Mouse (Mus musculus) left cerebral cortex, postnatal 4 days (tissue): ENCODE results near the gene Zmat5. TPM values are rescaled to one million over a fixed set of nuclear protein-coding genes. Genes with fewer than 3 reads are reported as not detected.
A peak's percentile ranks its signal among the peaks of the same experiment; 100 is the strongest.

ENCODE experiments used
- DNase-seq: peaks from one replicate; pipeline ENCODE4 v3.0.0-alpha.2; 2022
- intact Hi-C: fragments of 180-260 bp; cut with DNase I; formaldehyde crosslinking; loops from one replicate; pipeline ENCODE4 v1.15.1; 2025
- total RNA-seq, 2 experiments: library from RNA; stranded (reverse); gene quantifications; 2 replicates each; pipeline ENCODE4 v1.2.3; 2021

Zmat5 gene
- 10 to 100 TPM; 24.9 to 31.3 TPM for total RNA-seq

DNA sequence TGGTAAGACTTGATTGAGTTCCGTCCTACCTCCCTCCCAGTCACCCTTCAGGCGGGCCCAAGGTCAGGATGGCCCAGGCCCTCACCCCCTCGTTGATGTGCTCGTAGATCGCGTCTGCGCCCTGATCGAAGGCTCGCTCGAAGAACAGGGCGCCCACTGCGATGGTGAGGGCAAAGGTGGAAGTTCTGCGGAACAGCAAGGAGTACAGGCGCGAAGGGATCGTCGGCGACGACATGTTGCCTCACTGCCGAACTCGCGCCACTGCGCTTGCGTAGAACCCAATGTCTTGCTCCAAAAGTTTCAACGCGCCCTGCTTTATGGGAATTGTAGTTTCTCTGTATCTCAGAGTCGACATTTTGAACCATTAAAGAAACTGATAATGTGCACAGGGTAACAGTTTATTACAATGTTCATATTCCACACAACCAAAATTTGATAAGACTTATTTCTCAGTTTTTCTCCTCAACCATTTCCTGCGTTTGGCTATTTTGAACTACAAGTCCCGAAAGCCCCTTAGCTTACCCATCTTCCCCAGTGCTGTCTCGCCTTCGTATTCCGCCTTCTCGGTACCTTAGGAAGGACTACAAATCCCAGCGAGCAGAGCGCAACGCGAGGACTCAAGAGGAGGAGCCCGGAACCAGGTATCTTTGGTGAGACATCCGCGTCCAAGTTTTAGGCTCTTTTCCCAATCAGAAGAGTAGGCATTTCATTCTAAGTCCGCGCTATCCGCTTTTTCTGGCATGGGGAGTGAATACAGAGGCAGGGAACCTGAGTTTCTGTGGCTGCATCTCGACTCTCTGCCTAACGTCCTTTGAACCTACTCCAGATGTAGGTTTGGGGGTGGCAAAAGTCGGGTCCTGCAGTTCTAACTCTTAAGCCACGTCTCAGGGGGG lies at the start of gene Zmat5, which contains the start of gene Uqcr10:
TSS of gene Zmat5 (plus strand) at position 607 of the 893 bp plus-strand sequence.
TSS of gene Uqcr10 (minus strand) at position 271 of the 893 bp plus-strand sequence.
- intact Hi-C loops: no loop called here
- DNase-seq: peak; percentile 94

DNA sequence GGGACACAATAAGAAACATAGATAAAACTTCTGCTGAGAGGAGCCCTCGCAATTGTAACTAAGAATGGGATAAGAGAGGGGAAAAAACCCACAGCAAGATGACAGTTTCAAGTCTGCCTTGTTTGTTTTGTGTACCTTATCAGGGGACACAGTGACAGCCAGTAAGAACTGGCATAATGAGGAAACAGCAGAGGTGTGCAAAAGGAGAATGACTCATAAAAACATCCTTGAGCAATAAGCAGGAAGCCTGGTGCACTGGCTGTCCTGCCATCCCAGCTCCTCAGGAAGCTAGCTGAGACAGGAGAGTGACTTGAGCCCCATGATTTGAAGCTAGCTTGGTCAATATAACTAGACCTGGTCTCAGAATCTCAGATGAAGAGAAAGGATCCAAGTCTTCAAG lies 44.7 kb upstream of the Zmat5 start:
- intact Hi-C loops: no loop called here
- DNase-seq: no peak

- intact Hi-C loops: no loop called here
- peak; percentile 52 for DNase-seq
These were observed 44.0 kb upstream of the Zmat5 start for GRCm38 (mm10) chr11:4660309-4661025.

- no peak for DNase-seq
- intact Hi-C loops: no loop called here
These were observed 43.2 kb upstream of the Zmat5 start for GRCm38 (mm10) chr11:4661324-4661723.

DNA sequence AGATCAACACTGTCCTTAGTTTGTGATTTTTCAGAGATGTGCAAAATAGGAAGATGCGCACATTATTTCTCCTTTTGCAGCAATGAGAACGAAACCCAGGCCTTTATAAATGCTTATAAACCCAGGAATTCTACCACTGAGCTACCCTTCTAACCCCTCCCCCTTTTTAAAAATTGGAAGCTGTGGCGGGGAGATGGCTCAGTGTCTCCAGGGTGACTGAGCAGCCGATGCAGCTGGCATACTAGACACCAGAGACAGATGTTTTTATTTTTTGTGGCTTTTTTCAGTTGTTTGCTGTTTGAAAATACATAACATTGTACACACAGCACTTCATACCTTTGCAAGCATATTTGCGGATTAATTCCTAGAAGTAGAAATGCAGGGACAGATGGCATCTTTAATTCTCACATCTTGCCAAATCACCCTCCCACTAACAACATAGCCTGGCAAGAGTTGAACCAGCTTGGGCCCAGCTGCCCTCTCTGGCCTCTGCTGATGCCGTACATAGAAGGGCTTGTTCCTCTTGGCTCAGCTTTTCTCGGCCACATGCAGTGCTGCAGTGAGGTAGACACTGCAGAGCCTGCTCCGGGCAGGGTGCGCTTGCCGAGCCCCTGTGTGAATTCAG lies 42.5 kb upstream of the Zmat5 start:
- intact Hi-C loops: no loop called here
- peak; percentile 83 for DNase-seq

GRCm38 (mm10) chr11:4662496-4662878 lies 42.0 kb upstream of the Zmat5 start:
- no peak for DNase-seq
- intact Hi-C loops: no loop called here

DNA sequence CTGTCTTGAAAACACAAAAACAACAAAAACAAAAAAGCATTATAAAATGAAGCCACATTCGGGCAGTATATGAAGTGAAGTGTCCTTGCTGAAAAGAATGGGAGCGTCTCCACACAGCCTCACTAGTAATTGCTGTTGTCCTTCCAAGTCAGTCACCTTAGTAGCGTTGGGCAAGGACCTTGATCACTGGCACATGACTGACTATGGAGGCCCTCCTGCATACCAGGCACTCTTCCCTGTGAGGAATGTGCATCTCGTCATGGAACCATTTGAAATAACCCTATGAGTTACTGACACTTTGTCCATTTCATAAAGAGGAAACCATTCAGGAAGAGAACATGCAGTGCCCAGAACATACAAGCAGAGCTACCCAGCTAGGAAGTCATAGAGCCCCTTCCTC lies 32.7 kb upstream of the Zmat5 start:
- intact Hi-C loops: no loop called here
- DNase-seq: no peak

- DNase-seq: peak; percentile 19
- intact Hi-C loops: no loop called here
These were observed 29.9 kb upstream of the Zmat5 start for GRCm38 (mm10) chr11:4674593-4674992.

- intact Hi-C loops: no loop called here
- DNase-seq: no peak
These were observed 29.3 kb upstream of the Zmat5 start for GRCm38 (mm10) chr11:4675126-4675562.

GRCm38 (mm10) chr11:4675693-4676092 lies 28.8 kb upstream of the Zmat5 start:
- DNase-seq: no peak
- intact Hi-C loops: no loop called here

DNA sequence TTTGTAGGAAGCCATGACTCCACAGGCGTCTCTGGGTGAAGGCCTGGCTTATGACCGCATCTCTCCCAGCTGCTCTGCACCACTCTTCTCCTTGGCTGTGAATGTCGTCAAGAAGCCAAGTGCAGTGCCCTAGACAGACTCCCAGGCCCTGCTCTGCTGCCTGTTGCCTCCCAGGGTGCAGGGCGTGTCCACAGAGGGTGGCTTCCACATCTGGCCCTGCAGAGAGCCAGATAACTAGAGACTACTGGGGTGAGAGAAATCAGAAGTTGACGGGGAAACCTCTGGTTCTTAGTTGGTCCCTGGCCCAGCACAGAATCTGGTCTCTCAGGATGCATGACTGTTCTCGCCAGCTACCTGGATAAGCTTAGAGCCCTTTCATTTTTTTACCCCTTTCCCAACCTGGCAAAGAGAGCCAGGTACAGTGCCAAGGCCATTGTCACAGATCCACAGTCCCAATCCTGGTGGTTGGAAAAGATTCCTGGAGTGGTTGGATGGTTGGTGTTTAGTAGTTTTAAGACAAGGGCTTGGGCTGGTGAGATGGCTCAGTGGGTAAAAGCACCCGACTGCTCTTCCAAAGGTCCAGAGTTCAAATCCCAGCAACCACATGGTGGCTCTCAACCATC lies 27.1 kb upstream of the Zmat5 start:
- intact Hi-C loops: no loop called here
- no peak for DNase-seq

- intact Hi-C loops: no loop called here
These were observed 25.6 kb upstream of the Zmat5 start for GRCm38 (mm10) chr11:4678700-4679440.

GRCm38 (mm10) chr11:4679441-4679832 lies 25.0 kb upstream of the Zmat5 start:
- intact Hi-C loops: no loop called here
- no peak for DNase-seq

More at GRCm38 (mm10) chr11:4678700-4679440, 25.6 kb upstream of the Zmat5 start:
- peak; percentile 75 for DNase-seq

DNA sequence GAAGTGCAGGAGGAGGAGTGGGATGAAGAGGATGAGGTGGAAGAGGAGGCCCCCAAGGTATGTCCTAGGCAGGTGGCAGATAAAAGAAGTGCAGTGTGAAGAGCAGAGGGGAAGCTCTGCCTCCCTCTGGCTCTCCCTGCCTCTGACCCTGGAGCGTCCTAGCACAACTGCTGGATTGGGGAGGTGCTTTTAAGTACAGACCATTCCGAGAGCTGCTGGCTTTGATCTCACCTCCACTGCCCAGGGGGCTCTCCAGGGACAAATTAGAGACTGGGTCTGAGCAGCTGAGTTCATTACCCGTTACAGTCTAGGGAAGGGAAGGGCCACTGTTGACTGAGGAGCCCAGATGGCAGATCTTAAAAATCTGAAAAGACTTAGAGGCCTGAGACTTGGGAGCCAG lies 24.4 kb upstream of the Zmat5 start:
- intact Hi-C loops: no loop called here
- DNase-seq: no peak

DNA sequence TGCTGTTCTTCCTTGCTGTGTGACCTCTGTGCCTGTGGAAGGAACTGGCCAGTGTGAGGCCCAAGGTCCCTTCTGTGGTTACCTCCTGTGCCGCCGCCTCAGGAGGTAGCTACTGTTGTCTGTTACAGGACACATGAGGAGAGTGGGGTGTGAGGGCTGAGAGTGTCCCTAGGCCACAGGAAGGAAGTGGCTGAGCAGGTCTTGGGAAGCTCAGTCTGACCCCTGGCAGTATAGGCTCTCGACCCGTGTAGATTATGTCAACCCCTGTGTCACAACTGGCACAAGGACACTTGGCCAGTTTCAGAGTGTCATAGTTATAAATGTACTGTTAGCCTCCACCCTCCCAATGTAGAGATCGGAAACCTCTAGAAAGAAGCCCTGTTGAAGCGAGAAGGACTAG lies 21.0 kb upstream of the Zmat5 start:
- intact Hi-C loops: no loop called here

DNA sequence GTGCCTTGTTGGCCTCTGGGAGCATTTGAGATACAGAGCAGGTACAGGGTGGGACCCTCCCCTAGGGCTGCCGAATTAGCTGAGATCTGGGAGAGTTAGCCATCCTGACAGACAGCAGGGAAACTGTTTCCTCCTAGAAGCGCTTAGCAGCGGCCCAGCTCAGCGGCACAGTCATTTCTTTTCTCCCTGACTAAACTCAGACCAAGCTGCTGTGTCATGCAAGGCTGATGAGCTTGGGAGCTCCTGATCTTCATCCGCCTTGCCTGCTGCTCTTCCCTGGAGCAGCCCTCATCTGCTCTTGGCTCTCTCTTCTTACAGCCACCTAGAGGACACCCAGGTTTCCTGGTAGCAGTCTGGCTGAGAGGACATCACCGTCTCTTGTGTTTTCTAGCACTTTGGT lies 20.3 kb upstream of the Zmat5 start:
- intact Hi-C loops: no loop called here
- no peak for DNase-seq

More for the DNA sequence above, 21.0 kb upstream of the Zmat5 start:
- DNase-seq: no peak

GRCm38 (mm10) chr11:4685071-4685470 lies 19.4 kb upstream of the Zmat5 start:
- intact Hi-C loops: no loop called here
- peak; percentile 14 for DNase-seq

- intact Hi-C loops: no loop called here
These were observed 19.0 kb upstream of the Zmat5 start for GRCm38 (mm10) chr11:4685510-4685909.

GRCm38 (mm10) chr11:4687027-4687426 lies 17.5 kb upstream of the Zmat5 start:
- no peak for DNase-seq
- intact Hi-C loops: no loop called here

More at GRCm38 (mm10) chr11:4685510-4685909, 19.0 kb upstream of the Zmat5 start:
- no peak for DNase-seq

DNA sequence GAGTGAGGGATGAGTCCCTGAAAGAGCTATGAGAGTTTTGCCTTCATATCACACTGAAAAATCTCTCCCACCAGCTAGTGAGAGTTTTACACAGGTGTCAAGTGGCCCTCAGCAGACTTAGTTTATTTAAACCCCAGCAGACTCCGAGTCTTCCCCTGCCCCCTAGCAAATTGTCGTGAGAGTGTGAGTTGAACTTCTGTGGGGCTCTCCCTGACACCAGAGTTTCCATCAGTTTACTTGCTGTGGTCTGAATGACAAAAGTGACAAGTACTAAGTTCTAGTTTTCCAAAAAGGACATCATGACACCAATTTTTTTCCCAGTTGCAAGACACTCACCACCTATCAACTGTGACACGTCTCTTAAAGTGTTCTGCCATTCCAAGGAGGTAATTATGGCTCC lies 16.6 kb upstream of the Zmat5 start:
- intact Hi-C loops: no loop called here

More for the DNA sequence above, 16.6 kb upstream of the Zmat5 start:
- DNase-seq: no peak
